Mouse (Mus musculus) kidney, postnatal 36 days (tissue): ENCODE data around the gene Msh4.

ENCODE experiments used
- DNase-seq, 2 experiments: peaks; one replicate each; pipeline ENCODE4 v3.0.0; 2021 to 2022; ENCODE audit warnings: mixed read lengths in 2 of 2

Msh4 gene

DNA sequence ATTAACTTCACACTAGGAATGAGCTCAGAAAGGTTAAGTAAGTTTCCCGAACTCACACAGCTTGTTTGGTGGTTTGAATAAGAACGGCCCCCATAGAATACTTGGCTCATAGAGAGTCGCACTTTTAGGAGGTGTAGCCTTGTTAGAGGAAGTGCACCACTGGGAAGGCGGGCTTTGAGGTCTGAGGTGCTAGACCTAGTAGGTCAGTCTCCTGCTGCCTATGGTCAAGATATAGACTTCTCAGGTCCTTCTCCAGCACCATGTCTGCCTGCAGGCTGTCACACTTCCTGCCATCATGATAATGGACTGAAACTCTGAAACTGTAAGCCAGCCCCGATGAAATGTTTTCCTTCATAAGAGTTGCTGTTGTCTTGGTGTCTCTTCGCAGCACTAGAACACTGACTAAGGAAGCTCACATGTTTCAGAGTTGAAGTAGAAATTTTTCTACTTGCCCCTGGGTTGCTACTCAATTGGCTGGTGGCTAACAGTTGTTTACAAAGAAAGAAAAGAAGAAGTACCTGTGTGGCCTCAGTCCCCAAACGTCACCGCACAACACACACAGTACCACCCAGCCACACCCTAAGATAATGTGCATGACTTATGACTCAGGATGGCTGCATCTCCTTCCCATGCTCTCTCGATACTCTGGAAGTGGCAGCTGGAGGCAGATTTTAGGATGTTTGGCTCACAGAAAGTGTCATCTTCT is 98.3 kb downstream of the Msh4 start:
- DNase-seq: no peak
